Comparison of ENCODE assay signal across 16 mouse cellular contexts in the genomic region with DNA sequence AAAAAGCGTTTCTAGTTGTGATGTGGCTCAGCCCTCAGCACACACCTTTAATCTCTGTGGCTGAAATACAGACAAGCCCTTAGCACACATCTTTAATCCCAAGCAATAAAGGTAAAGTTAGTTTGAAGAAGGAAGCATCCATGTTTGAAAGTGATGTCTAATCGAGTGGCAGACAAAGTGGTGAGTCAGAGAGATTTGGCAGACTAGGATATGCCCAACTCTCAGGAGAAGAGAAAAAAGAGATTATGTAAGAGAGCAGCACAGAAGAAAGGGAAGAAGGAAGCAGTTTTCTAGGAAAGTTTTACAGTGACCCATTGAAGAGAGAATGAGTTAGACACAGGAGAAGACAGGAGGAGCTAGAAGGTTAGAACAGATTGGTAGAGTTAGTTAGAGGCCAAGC.
"Had no signal": no experiment of that assay in that cellular context is flagged by ENCODE, and none has a peak within 500 bp of the region (broad histone marks: within the 10 kb centered on the region; RNA-seq: fewer than 3 reads in every experiment).

No protein-coding gene starts in this region.

- H3K4me1 ChIP-seq: midbrain, embryonic 10.5 days; midbrain, embryonic 12.5 days; midbrain, embryonic 15.5 days; neural tube, embryonic 12.5 days had no signal

- H3K9ac ChIP-seq: lung, embryonic 14.5 days; midbrain, embryonic 12.5 days; midbrain, embryonic 15.5 days; neural tube, embryonic 12.5 days had no signal

- DNase-seq: lung, adult 18-20 months; lung, embryonic 14.5 days; lung, postnatal 10 days; lung, postnatal 4 days; retina, postnatal 1 day; right cerebral cortex, adult 18-20 months; right cerebral cortex, postnatal 25 days; right cerebral cortex, postnatal 4 days; spleen, adult 18-20 months; thymus, adult 18-20 months; thymus, postnatal 14 days; thymus, postnatal 36 days had no signal

- H3K27ac ChIP-seq: midbrain, embryonic 10.5 days; midbrain, embryonic 12.5 days; midbrain, embryonic 15.5 days; neural tube, embryonic 12.5 days had no signal

- H3K27me3 ChIP-seq: midbrain, embryonic 12.5 days; midbrain, embryonic 15.5 days; neural tube, embryonic 12.5 days had no signal

- H3K4me3 ChIP-seq: midbrain, embryonic 10.5 days; midbrain, embryonic 12.5 days; midbrain, embryonic 15.5 days; neural tube, embryonic 12.5 days had no signal

- H3K9me3 ChIP-seq: midbrain, embryonic 10.5 days; midbrain, embryonic 12.5 days; midbrain, embryonic 15.5 days; neural tube, embryonic 12.5 days had no signal
